Mouse (Mus musculus) kidney, embryonic 14.5 days (tissue): ENCODE results near the gene Nipsnap3b. TPM values are rescaled to one million over a fixed set of nuclear protein-coding genes. Genes with fewer than 3 reads are reported as not detected.
A peak's percentile ranks its signal among the peaks of the same experiment; 100 is the strongest.

Source experiments
- ATAC-seq: fragments of 200-750 bp; cut with Nextera tagmentation; 2 replicates; pipeline ENCODE4 v1.8.0; 2017; ENCODE audit warnings: moderate number of reproducible peaks, mild to moderate bottlenecking, moderate TSS enrichment, moderate library complexity; ENCODE audit not compliant: low FRiP score, low TSS enrichment
- H3K27ac ChIP-seq: fragments of 300-500 bp; sonication (generic); 2 replicates; pipeline ENCODE4 v1.5.1; 2014; ENCODE audit warnings: low read depth, mild to moderate bottlenecking, low read length, moderate library complexity, mixed read lengths
- H3K27me3 ChIP-seq: fragments of 300-500 bp; sonication (generic); 2 replicates; pipeline ENCODE4 v1.6.1; 2014; ENCODE audit warnings: mild to moderate bottlenecking, low read length; ENCODE audit not compliant: control insufficient read depth, insufficient read depth
- H3K36me3 ChIP-seq: fragments of 300-500 bp; sonication (generic); 2 replicates; pipeline ENCODE4 v1.6.1; 2014; ENCODE audit warnings: low read length, mixed read lengths; ENCODE audit not compliant: control insufficient read depth, insufficient read depth
- H3K4me1 ChIP-seq: fragments of 300-500 bp; sonication (generic); 2 replicates; pipeline ENCODE4 v1.6.1; 2014; ENCODE audit warnings: low read length, mixed read lengths; ENCODE audit not compliant: control insufficient read depth, insufficient read depth
- H3K4me2 ChIP-seq: fragments of 300-500 bp; sonication (generic); replicated peaks from 2 replicates; pipeline ENCODE4 v1.6.1; 2014; ENCODE audit warnings: low read depth, mild to moderate bottlenecking, low read length
- H3K4me3 ChIP-seq: fragments of 300-500 bp; sonication (generic); 2 replicates; pipeline ENCODE4 v1.5.1; 2014; ENCODE audit warnings: mild to moderate bottlenecking, low read length
- H3K9ac ChIP-seq: fragments of 300-500 bp; sonication (generic); 2 replicates; pipeline ENCODE4 v1.6.1; 2014; ENCODE audit warnings: low read depth, mild to moderate bottlenecking, low read length, moderate library complexity
- H3K9me3 ChIP-seq: fragments of 300-500 bp; sonication (generic); 2 replicates; pipeline ENCODE4 v1.6.1; 2016; ENCODE audit warnings: low read length; ENCODE audit not compliant: control insufficient read depth
- WGBS: fragments of 180-500 bp; shearing (Covaris S2); extraction: QIAGEN DNeasy Blood & Tissue Kit; methylation state at CpG from one replicate; pipeline ENCODE4 v1.1.7; 2014; 5-methylcytosine and 5-hydroxymethylcytosine counted together
- polyA plus RNA-seq: library from polyadenylated mRNA; unstranded; fragments of >200 nt; fragmentation: Nextera tagmentation; extraction: Ambion mirVana; gene quantifications from 2 replicates; pipeline ENCODE4 v1.2.1, GENCODE M21; 2014

The Nipsnap3b gene
- polyA plus RNA-seq, 1 experiment from 2014 or later = 80.8 TPM

DNA sequence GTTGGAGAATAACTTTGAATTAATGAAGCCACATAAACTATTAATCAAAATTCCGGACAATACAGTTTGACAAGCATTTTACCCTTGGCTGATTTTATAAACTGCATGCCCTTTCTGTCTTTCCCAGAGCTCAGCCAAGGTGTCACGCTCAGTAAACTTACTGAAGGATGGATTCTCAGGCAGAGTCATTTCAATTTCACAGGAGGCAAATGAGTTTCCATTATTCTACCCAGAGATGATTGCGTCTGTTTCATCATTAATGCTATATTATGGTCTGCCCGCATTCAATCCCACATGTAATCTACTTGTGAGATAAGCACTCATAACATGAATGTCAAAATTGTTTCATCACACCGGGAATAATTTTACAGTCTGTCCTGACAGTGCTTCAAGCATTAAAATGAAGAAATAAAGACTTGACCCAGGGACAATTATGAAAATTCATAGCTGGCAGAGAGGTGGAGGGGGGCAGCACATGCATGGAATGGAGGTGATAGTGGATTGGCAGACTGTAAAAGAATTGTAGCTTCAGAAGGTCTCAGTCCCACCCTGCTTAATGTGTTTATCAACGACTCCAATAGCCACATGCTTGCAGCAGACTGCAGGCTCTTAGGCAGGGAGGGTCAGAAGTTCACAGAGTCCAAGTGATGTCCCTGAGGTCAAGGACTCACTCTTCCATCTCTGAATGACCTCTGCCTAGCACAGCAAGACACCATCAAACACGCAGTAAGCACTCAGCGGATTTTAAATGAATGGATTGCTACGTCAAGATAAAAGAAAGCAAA is 34.8 kb downstream of the Nipsnap3b start:
- no peak overlapping the region for H3K9ac ChIP-seq
- H3K27ac ChIP-seq = no peak overlapping the region
- H3K36me3 ChIP-seq = peaks cover 3% of the 10 kb centered on the region; the same call in 1 of the 2 replicates
- no peaks in the 10 kb centered on the region for H3K27me3 ChIP-seq
- H3K4me3 ChIP-seq = no peak overlapping the region
- no peak overlapping the region for H3K4me2 ChIP-seq
- H3K9me3 ChIP-seq = 0 out of 2 replicates have a peak, but pooled peaks cover 2% of the 10 kb centered on the region
- H3K4me1 ChIP-seq = no peaks in the 10 kb centered on the region
- 52% methylated on average over 9 of the region's 9 CpGs for WGBS
- peak; percentile 43; the same call in 1 of the 2 replicates for ATAC-seq

DNA sequence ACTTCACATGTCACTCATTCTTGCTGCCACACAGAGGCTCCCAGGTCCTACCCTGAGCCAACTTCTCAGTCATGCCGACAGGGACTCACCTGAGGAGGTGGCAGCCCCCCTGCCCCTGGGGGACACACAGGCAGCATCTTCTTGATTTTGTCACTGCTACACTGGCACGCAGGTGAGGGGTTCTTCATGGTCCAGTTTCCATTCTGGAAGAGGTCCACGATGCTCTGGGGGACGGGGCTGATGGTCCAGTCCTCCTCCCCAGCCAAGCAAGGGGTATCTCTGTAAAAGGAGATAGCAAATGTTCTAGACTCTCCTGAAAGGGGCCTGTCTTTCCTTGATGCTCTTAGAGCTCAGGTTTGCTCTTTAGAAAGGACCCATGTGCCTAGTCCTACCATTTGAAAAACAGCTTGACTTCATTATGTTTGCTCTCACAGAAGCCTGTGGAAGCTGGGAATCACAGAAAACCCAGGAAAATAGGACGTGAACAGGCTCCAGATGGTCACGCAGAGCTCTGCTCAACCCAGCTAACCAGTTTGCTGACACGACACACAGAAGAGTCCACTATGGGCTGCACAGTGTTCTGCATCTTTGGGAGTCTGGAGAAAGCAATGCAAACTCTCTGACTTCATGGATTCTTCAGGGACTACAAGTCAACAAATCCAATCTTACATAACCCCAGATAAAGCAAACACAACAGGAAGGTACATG is 50.8 kb downstream of the Nipsnap3b start:
- H3K27me3 ChIP-seq = no peaks in the 10 kb centered on the region
- ATAC-seq = no peak
- no peak overlapping the region for H3K9ac ChIP-seq
- no peak overlapping the region for H3K27ac ChIP-seq
- H3K36me3 ChIP-seq = peaks cover 10% of the 10 kb centered on the region; the same call in 1 of the 2 replicates
- no peaks in the 10 kb centered on the region for H3K9me3 ChIP-seq
- no peak overlapping the region for H3K4me2 ChIP-seq
- WGBS = 84% methylated on average over 7 of the region's 7 CpGs
- no peaks in the 10 kb centered on the region for H3K4me1 ChIP-seq
- H3K4me3 ChIP-seq = no peak overlapping the region

Other genes with a start within 250 kb of the Nipsnap3b start
- not detected in 2 replicates for gene Olfr275, start 197.3 kb upstream of the Nipsnap3b start, polyA plus RNA-seq
- not detected in 2 replicates for gene Olfr273, start 152.6 kb upstream of the Nipsnap3b start, polyA plus RNA-seq
- not detected in 2 replicates for gene Olfr272, start 92.7 kb upstream of the Nipsnap3b start, polyA plus RNA-seq
- gene Olfr270, start 47.3 kb upstream of the Nipsnap3b start, polyA plus RNA-seq = not detected in 2 replicates
- gene Nipsnap3a, start 22.6 kb upstream of the Nipsnap3b start, polyA plus RNA-seq = 0.17 TPM in 1 of 2 replicates, not detected in the other
- gene Abca1, start 148.0 kb downstream of the Nipsnap3b start, polyA plus RNA-seq = 3.4 and 5.6 TPM in 2 replicates